Comparison of ENCODE assay signal across 24 mouse cellular contexts in genomic region chr2:144519772-144520171, GRCm38 (mm10). TPM values are rescaled to one million over a fixed set of nuclear protein-coding genes. Genes with fewer than 3 reads are reported as not detected.
A peak's percentile ranks its signal among the peaks of the same experiment; 100 is the strongest.
DNase-seq lines count a peak whose midpoint lies in the region; ATAC-seq and TF ChIP-seq lines count a peak whose summit lies in the region.
"Had no signal": no experiment of that assay in that cellular context is flagged by ENCODE, and none has a peak within 500 bp of the region (broad histone marks: within the 10 kb centered on the region; RNA-seq: fewer than 3 reads in every experiment).

No protein-coding gene starts in this region.

- H3K4me1 ChIP-seq in midbrain, embryonic 11.5 days (ENCODE audit: control insufficient read depth, insufficient read depth, low read length): no peaks in the 10 kb centered on the region
- no peaks in the 10 kb centered on the region for H3K4me1 ChIP-seq in midbrain, embryonic 10.5 days
- H3K4me1 ChIP-seq in liver, postnatal 0 days (ENCODE audit: insufficient read depth): no peaks in the 10 kb centered on the region
- H3K4me1 ChIP-seq: heart, embryonic 15.5 days; hindbrain, embryonic 10.5 days; hindbrain, embryonic 13.5 days had no signal

- no peak for TF ChIP-seq CTCF in liver, postnatal 0 days (IDR thresholded peaks at IDR 0.05; ENCODE audit: low read depth)

- DNase-seq in midbrain, embryonic 11.5 days (ENCODE audit: low spot score, missing footprints): no peak
- no peak for DNase-seq in midbrain, embryonic 10.5 days (ENCODE audit: low spot score)
- DNase-seq in fat pad, adult 2 months (ENCODE audit: extremely low read depth, low read depth, low spot score): peak; percentile 64
- peak; percentile 88 for DNase-seq in retina, adult 2 months (ENCODE audit: low read depth, low spot score)
- peak; percentile 85 for DNase-seq in retina, postnatal 7 days (ENCODE audit: low read depth, low spot score)
- DNase-seq in liver, postnatal 0 days: no peak
- DNase-seq in thymus, adult 18-20 months: no peak
- DNase-seq: adrenal gland, adult 2 months; adrenal gland, postnatal 25 days; cerebellum, adult 18-20 months; cerebellum, adult 9-10 months; cerebellum, postnatal 14 days; forebrain, postnatal 0 days; gastrocnemius, adult 2 months; gastrocnemius, postnatal 14 days; heart, postnatal 10 days; heart, postnatal 36 days had no signal

- no peaks in the 10 kb centered on the region for H3K36me3 ChIP-seq in midbrain, embryonic 11.5 days (ENCODE audit: control insufficient read depth, insufficient read depth, low read length)
- no peaks in the 10 kb centered on the region for H3K36me3 ChIP-seq in midbrain, embryonic 10.5 days
- H3K36me3 ChIP-seq in liver, postnatal 0 days (replicated peaks; ENCODE audit: insufficient read depth, low read length): no peaks in the 10 kb centered on the region
- H3K36me3 ChIP-seq: heart, embryonic 15.5 days; hindbrain, embryonic 10.5 days had no signal

- TF ChIP-seq EP300 in liver, postnatal 0 days (IDR thresholded peaks at IDR 0.05; ENCODE audit: low read depth): no peak

- peaks cover 4% of the 10 kb centered on the region; the same call in 1 of the 2 replicates for H3K27me3 ChIP-seq in midbrain, embryonic 11.5 days (ENCODE audit: control insufficient read depth, insufficient read depth, low read length)
- H3K27me3 ChIP-seq in midbrain, embryonic 10.5 days (ENCODE audit: low read depth, poor library complexity, severe bottlenecking): peaks cover 59% of the 10 kb centered on the region
- peaks cover 2% of the 10 kb centered on the region; the same call in 1 of the 2 replicates for H3K27me3 ChIP-seq in liver, postnatal 0 days (ENCODE audit: insufficient read depth, low read length)
- H3K27me3 ChIP-seq: hindbrain, embryonic 13.5 days had no signal

- no peak overlapping the region for H3K9ac ChIP-seq in midbrain, embryonic 11.5 days (ENCODE audit: low read length)
- H3K9ac ChIP-seq in liver, postnatal 0 days (replicated peaks): no peak overlapping the region
- H3K9ac ChIP-seq: forebrain, postnatal 0 days; heart, embryonic 15.5 days; hindbrain, embryonic 13.5 days had no signal

- H3K4me2 ChIP-seq in midbrain, embryonic 11.5 days: no peak overlapping the region
- H3K4me2 ChIP-seq in liver, postnatal 0 days (ENCODE audit: low read depth, low read length): no peak overlapping the region
- H3K4me2 ChIP-seq: heart, embryonic 11.5 days; heart, embryonic 15.5 days; hindbrain, embryonic 13.5 days had no signal

- WGBS in midbrain, embryonic 11.5 days: 46% methylated on average over 3 of the region's 3 CpGs
- 61% methylated on average over 3 of the region's 3 CpGs for WGBS in midbrain, embryonic 10.5 days
- 60% methylated on average over 3 of the region's 3 CpGs for WGBS in liver, postnatal 0 days (ENCODE audit: insufficient replicate concordance)

- peak; percentile 38 for ATAC-seq in midbrain, embryonic 11.5 days (ENCODE audit: low FRiP score)
- ATAC-seq in liver, postnatal 0 days: no peak
- ATAC-seq: CD4-positive, CD25-positive, alpha-beta regulatory T cell, adult 4 months; forebrain, embryonic 14.5 days; forebrain, postnatal 0 days; hindbrain, embryonic 16.5 days had no signal

- no peak overlapping the region for H3K4me3 ChIP-seq in midbrain, embryonic 11.5 days (ENCODE audit: low read depth, low read length)
- no peak overlapping the region for H3K4me3 ChIP-seq in midbrain, embryonic 10.5 days
- H3K4me3 ChIP-seq in liver, postnatal 0 days (ENCODE audit: low read depth, low read length): no peak overlapping the region
- H3K4me3 ChIP-seq: gastrocnemius, adult 2 months; heart, embryonic 15.5 days; hindbrain, embryonic 10.5 days; hindbrain, embryonic 13.5 days had no signal

- H3K9me3 ChIP-seq in midbrain, embryonic 11.5 days (ENCODE audit: control insufficient read depth, low read length): no peaks in the 10 kb centered on the region
- H3K9me3 ChIP-seq in midbrain, embryonic 10.5 days (replicated peaks): no peaks in the 10 kb centered on the region
- no peaks in the 10 kb centered on the region for H3K9me3 ChIP-seq in liver, postnatal 0 days (ENCODE audit: low read length)
- H3K9me3 ChIP-seq: heart, embryonic 15.5 days; hindbrain, embryonic 10.5 days; hindbrain, embryonic 13.5 days had no signal

- no peak overlapping the region for H3K27ac ChIP-seq in midbrain, embryonic 11.5 days (ENCODE audit: low read depth, low read length)
- no peak overlapping the region for H3K27ac ChIP-seq in midbrain, embryonic 10.5 days (replicated peaks)
- no peak overlapping the region for H3K27ac ChIP-seq in liver, postnatal 0 days (ENCODE audit: low read depth)
- H3K27ac ChIP-seq: gastrocnemius, adult 2 months; heart, embryonic 15.5 days; hindbrain, embryonic 10.5 days; hindbrain, embryonic 13.5 days had no signal

RNA-seq across cellular contexts. Expression of gene Dzank1, which starts 7.4 kb away (rescaled TPM):
- polyA plus RNA-seq in midbrain, embryonic 11.5 days (2014; fragmentation: Nextera tagmentation; extraction: Ambion mirVana): 3.0 and 3.4 TPM in 2 replicates
- polyA plus RNA-seq in midbrain, embryonic 10.5 days (2016; fragmentation: Nextera tagmentation; extraction: Ambion mirVana): 1.8 and 2.8 TPM in 2 replicates
- polyA plus RNA-seq in liver, postnatal 0 days (2015; fragmentation: Nextera tagmentation; extraction: Ambion mirVana): 0.02 and 0.04 TPM in 2 replicates

RNA-seq across cellular contexts. Expression of gene Polr3f, which starts 7.7 kb away (rescaled TPM):
- polyA plus RNA-seq in midbrain, embryonic 11.5 days (2014; fragmentation: Nextera tagmentation; extraction: Ambion mirVana): 30.3 and 33.2 TPM in 2 replicates
- polyA plus RNA-seq in midbrain, embryonic 10.5 days (2016; fragmentation: Nextera tagmentation; extraction: Ambion mirVana): 32.8 and 34.9 TPM in 2 replicates
- 3.7 and 5.9 TPM in 2 replicates for polyA plus RNA-seq in liver, postnatal 0 days (2015; fragmentation: Nextera tagmentation; extraction: Ambion mirVana)

RNA-seq across cellular contexts. Expression of gene Rbbp9, which starts 30.9 kb away (rescaled TPM):
- polyA plus RNA-seq in midbrain, embryonic 11.5 days (2014; fragmentation: Nextera tagmentation; extraction: Ambion mirVana): 75.9 and 78.0 TPM in 2 replicates
- polyA plus RNA-seq in midbrain, embryonic 10.5 days (2016; fragmentation: Nextera tagmentation; extraction: Ambion mirVana): 60.4 and 66.4 TPM in 2 replicates
- 10.0 and 11.3 TPM in 2 replicates for polyA plus RNA-seq in liver, postnatal 0 days (2015; fragmentation: Nextera tagmentation; extraction: Ambion mirVana)

RNA-seq across cellular contexts. Expression of gene Sec23b, which starts 36.3 kb away (rescaled TPM):
- 123 and 124 TPM in 2 replicates for polyA plus RNA-seq in midbrain, embryonic 11.5 days (2014; fragmentation: Nextera tagmentation; extraction: Ambion mirVana)
- polyA plus RNA-seq in midbrain, embryonic 10.5 days (2016; fragmentation: Nextera tagmentation; extraction: Ambion mirVana): 130 and 137 TPM in 2 replicates
- polyA plus RNA-seq in liver, postnatal 0 days (2015; fragmentation: Nextera tagmentation; extraction: Ambion mirVana): 29.4 and 30.9 TPM in 2 replicates

Comparison
In these comparisons a context has a peak if more than half of its experiments do, and no peak if none do; other contexts are left out.
1. DNase-seq: peak in fat pad, adult 2 months (single experiment), retina, adult 2 months (single experiment) and retina, postnatal 7 days (single experiment); none in midbrain, embryonic 11.5 days (single experiment), midbrain, embryonic 10.5 days (single experiment), liver, postnatal 0 days (single experiment) and thymus, adult 18-20 months (0 of 2).